Mouse (Mus musculus): Measurements from ENCODE around the gene Ppfia1.

The Ppfia1 gene

GRCm38 (mm10) chr7:144553237-144554122, at the start of gene Ppfia1:
TSS of gene Ppfia1 (minus strand) at chr7:144553729.
- DNase-seq, result peak; percentile 99

- no peak for DNase-seq
Observed at GRCm38 (mm10) chr7:144600333-144600900, 46.9 kb upstream of the Ppfia1 start.

- no peak for DNase-seq
Observed at GRCm38 (mm10) chr7:144589508-144589907, 36.0 kb upstream of the Ppfia1 start.

GRCm38 (mm10) chr7:144587291-144587690, 33.8 kb upstream of the Ppfia1 start:
- DNase-seq, result peak; percentile 64

GRCm38 (mm10) chr7:144585648-144586047, 32.1 kb upstream of the Ppfia1 start:
- peak; percentile 82 for DNase-seq

GRCm38 (mm10) chr7:144583619-144584018, 30.1 kb upstream of the Ppfia1 start:
- peak; percentile 58 for DNase-seq

- peak; percentile 97 for DNase-seq
Observed at GRCm38 (mm10) chr7:144582284-144582980, 28.9 kb upstream of the Ppfia1 start, which contains the start of gene Fadd. TSS of gene Fadd (minus strand) at chr7:144582463.

GRCm38 (mm10) chr7:144581559-144582283, 28.2 kb upstream of the Ppfia1 start:
- peak; percentile 81 for DNase-seq

- DNase-seq, result no peak
Observed at GRCm38 (mm10) chr7:144577876-144578275, 24.3 kb upstream of the Ppfia1 start.

- no peak for DNase-seq
Observed at GRCm38 (mm10) chr7:144572234-144572633, 18.7 kb upstream of the Ppfia1 start.

- DNase-seq, result no peak
Observed at GRCm38 (mm10) chr7:144571598-144571997, 18.1 kb upstream of the Ppfia1 start.

GRCm38 (mm10) chr7:144569428-144569827, 15.9 kb upstream of the Ppfia1 start:
- DNase-seq, result peak; percentile 57

GRCm38 (mm10) chr7:144568091-144568490, 14.6 kb upstream of the Ppfia1 start:
- DNase-seq, result no peak

GRCm38 (mm10) chr7:144566921-144567682, 13.6 kb upstream of the Ppfia1 start:
- no peak for DNase-seq

GRCm38 (mm10) chr7:144563456-144564155, 10.1 kb upstream of the Ppfia1 start:
- DNase-seq, result peak; percentile 33

- DNase-seq, result no peak
Observed at GRCm38 (mm10) chr7:144562016-144562415, 8.5 kb upstream of the Ppfia1 start.

GRCm38 (mm10) chr7:144560594-144560993, 7.1 kb upstream of the Ppfia1 start:
- DNase-seq, result no peak

GRCm38 (mm10) chr7:144558552-144558951, 5.0 kb upstream of the Ppfia1 start:
- no peak for DNase-seq

- DNase-seq, result no peak
Observed at GRCm38 (mm10) chr7:144554123-144554472, 569 bp upstream of the Ppfia1 start.

GRCm38 (mm10) chr7:144552274-144552673, 1.3 kb downstream of the Ppfia1 start:
- no peak for DNase-seq

- DNase-seq, result no peak
Observed at GRCm38 (mm10) chr7:144550811-144551210, 2.7 kb downstream of the Ppfia1 start.

Data from lung, postnatal 14 days (tissue).